Mouse (Mus musculus) cerebellum, postnatal 36 days (tissue): ENCODE data around the gene Rab5c.

Experiments used
- DNase-seq, 2 experiments: peaks; one replicate each; pipeline ENCODE4 v3.0.0; 2021 to 2022; ENCODE audit warnings: mixed read lengths in 2 of 2

Gene Rab5c

DNA sequence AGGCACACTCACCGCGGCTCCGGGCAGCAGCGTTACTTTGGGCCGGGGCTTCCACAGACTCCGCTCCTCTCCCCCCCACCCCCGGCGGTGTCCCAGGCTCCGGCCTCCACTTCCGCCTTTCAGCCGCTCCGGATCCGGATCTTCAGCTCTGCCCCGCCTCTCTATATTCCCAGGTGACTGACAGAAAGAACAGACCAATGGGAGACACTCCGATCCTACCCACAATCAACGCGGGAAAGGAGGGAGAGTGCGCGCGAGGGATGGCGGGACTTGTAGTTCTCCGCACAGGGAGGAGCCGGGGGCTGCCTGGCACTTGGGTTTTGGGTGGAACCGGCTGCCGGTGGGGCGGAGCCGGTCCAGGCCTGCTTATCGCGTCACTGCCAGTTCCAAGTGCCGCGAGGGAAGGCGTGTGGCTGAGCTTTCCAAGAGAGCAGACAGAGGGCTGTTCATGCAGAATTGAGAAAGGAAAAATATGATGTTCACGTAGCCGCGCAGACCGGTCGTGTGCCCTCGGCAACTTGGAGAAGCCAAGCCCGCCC lies at the start of gene Rab5c:
Gene Rab5c, minus strand, starts transcription at position 150 of the 539 bp plus-strand sequence.
- peak; percentile 97 to 98 for DNase-seq

DNA sequence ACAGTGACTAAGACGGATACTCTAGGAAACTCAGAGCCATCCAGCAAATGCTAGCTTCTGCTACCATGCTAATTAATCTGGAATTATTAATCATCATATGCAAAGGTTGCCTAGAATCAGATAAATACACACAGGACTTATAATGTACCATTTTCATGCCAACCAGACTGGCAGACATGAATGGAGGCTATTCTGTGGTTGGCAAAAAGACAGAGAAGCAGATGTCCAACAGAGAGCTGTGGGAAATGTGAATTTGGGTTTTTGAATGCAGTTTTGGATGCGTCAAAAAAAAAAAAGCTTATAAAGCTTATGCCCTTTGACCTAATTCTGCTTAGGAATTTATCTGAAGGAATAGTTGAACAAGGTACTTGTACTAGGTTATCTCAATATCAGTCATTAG lies 47.8 kb upstream of the Rab5c start:
- DNase-seq, result no peak

DNA sequence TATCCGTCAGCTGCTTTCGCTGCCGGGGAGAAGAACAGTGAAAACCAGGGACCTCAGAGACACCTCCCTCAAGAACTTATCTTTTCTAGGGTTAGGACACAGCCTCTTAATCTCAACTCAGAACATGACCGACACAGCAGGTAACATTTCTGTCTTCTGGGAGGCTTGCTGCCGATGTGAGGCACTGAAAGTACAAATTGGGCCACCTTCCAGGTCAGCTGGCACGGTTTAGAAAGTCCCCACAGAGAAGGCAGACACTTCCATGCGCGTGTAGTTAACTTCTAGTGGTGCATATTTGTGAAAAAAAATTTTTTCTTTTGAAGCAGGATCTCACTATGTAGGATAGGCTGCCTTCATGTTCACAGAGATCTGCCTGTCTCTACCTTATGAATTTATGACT lies 46.3 kb upstream of the Rab5c start:
- peak; percentile 50 to 51 for DNase-seq

GRCm38 (mm10) chr11:100782568-100782967 lies 44.6 kb upstream of the Rab5c start:
- DNase-seq, result no peak

GRCm38 (mm10) chr11:100781763-100782475 lies 43.9 kb upstream of the Rab5c start:
- DNase-seq, result no peak

- DNase-seq, result no peak
Observed at GRCm38 (mm10) chr11:100780247-100780646, 42.2 kb upstream of the Rab5c start.

DNA sequence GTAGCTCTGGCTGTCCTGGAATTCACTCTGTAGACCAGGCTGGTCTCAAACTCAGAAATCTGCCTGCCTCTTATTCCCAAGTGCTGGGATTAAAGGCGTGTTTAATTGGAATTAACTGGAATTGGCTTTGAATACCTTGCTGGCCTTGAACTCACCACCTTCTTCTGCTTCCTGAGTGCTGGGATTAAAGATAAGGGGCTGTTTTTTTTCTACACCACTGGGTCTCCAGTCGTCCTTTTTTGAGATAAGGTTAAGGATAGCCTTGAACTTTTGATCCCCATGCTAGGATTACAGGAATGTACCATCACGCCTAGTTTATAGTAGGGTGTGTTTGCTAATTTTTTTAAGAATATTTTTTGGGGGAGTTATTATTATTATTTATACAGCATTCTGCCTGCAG lies 40.1 kb upstream of the Rab5c start:
- DNase-seq, result no peak

- no peak for DNase-seq
Observed at GRCm38 (mm10) chr11:100775921-100776320, 37.9 kb upstream of the Rab5c start.

- no peak for DNase-seq
Observed at GRCm38 (mm10) chr11:100774261-100774660, 36.2 kb upstream of the Rab5c start.

GRCm38 (mm10) chr11:100770646-100771408 lies 32.8 kb upstream of the Rab5c start, which contains the start of gene Ghdc:
Ghdc (minus strand) TSS chr11:100770957.
- peak; percentile 74 to 75 for DNase-seq

DNA sequence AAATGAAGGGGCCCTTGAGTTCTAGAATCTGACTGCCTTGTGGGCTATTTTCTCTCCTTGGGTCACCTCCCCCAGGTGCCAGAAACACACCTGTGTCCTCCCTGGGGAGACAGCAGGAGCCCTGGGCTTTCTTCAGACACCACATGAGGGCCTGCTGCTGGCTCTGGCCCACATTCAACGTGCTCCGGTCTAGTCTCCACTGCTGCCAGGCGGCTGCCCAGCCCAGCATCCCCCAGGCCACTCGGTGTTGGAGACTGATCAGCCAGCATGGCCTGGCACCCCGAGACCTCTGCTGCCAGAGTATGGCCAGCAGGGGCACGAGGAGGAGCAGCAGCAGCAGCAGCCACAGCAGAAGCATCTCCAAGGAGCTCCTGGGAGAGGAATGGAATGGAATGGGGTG lies 32.0 kb upstream of the Rab5c start:
- DNase-seq, result no peak

DNA sequence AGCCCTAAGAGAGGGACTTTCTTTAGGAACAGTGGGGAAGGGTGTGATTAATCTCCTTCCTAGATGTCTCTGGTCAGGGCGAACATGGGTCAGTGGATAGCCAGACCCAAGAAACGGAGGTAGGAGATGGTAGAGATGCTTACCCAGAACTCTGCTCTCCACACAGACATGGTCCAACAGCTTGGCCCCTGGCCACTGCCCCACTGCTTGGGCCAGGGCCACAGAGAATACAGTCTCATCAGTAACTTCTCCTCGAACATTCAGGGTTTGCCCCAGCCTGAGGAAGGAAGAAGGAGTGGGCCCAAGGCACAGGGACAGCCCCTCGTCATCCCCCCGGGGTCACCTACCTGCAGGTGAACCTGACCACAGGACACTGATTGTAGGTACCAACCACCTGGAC lies 29.9 kb upstream of the Rab5c start:
- no peak for DNase-seq

DNA sequence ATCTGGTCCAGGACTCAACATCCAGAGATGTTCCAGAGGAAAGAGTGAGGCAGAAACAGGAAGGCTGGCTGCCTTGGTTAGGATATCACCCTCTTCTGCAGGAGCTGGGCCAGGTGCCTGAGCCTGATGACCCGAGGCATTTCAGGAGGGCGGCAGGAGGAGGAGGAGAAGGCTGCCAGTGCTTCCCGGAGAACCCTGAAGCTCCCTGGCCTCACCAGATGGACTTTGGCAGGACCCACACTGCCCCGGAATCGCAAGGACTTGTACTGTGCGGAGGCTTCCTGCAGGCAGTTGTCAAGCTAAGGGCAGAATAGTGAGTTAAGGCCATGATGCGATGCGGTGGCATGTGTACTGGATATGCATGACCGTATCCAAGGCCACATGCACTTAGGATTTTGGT lies 28.7 kb upstream of the Rab5c start:
- no peak for DNase-seq

DNA sequence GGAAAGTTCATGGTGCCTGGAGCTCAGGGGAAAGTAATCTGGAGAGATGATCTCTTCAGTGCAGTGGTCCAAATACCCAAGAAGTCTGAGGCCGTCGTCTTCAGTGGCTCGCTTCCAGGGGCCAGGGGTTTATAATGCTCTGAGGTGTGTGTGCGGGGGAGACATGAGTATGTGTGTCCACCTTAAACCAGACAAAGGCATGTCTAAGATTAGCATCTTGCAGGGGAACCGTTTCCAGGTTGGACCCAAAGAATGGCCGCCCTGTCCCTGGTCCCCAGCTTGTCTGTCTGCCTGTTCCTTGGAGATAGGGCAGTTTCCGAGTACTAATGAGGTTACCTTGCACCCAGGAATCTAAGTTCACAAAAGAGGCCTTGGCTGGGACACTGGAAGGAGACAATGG lies 24.8 kb upstream of the Rab5c start, which contains the start of gene Hcrt:
Gene Hcrt, minus strand, starts transcription at position 101 of the 400 bp plus-strand sequence.
- no peak for DNase-seq

GRCm38 (mm10) chr11:100761547-100762045 lies 23.6 kb upstream of the Rab5c start:
- peak; percentile 90 to 91 for DNase-seq

GRCm38 (mm10) chr11:100759611-100760233 lies 21.7 kb upstream of the Rab5c start, which contains the start of gene Kcnh4:
Kcnh4 (minus strand) TSS chr11:100759942.
- DNase-seq, result peak in 1 of 2 experiments; percentile 49

DNA sequence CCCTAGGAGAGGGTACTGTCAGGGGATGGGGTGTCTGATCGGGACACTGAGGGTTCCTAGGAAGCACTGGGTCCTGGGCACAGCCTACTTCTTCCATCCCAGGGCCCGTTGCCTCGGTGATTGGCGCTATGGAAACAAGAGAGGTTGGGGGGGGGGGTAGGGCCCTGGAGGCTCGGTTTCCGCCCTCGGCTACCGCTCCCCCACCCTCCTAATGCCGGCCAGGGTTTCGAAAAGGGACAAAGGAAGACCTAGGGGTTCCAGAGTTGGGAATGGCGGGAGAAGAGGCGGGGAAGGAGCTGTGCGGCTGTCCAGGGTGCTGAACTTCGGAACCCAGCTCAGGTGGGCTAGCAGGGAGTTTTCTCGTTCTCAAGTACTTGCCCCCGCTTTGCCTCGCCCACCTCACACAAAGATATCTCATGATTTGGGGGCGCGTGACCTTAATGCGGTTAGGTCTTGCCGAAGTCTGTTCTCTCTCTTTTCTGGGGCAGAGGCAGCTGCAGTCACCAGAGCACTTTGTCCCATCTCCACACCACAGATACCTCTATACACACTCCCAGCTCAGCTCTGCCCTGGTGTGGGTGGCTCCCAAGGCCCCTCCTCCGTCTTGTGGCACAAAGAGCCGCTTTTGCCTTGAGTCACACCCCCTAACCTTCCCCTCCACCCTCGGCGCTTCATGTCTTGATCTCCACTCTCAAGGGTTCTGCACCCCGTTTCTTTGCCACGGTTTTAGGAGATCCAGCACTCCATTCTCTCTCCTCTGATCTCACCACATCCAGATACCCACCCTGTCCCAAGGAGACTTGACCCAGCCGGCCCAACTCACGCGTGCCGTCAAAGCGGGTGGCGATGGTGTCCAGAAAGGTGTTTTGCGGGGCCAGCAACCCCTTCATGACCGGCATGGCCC lies 20.9 kb upstream of the Rab5c start:
- no peak for DNase-seq

DNA sequence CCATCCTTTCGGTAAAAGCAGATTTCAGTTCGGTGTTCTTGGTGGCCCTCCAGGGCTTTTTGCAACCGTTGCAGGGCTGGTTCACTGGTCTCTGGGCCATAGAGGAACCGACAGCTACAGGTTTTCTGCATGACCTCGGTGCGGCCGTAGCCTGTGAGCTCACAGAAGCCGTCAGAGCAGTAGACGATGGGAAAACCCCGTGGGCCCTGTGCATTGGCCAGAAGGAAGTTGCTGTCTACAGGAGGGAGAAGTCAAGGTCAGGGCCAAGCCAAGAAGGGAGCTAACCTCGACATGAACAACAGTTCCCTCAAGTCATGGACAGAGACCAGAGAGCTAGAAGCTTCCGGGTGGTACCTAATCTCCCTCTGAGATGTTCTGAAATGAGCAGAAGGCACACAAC lies 19.6 kb upstream of the Rab5c start:
- DNase-seq, result no peak

DNA sequence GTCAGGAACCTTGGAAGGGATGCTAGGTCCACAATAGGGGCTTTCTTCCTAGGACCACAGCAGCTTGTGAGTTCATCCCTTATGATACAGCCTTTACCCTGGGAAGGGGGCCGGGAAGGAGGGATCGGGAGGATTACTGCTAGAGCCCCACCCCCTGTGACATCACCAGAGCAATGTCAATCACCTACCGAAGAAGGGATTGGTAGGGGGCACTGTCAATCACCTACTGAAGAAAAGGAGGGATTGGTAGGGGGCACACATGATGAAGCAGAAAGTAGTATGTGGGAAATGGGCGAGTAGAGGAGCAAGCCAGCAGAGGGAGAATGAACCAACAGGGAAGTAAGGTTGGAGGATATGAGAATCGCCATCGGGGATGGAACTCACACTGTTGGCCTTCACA lies 18.5 kb upstream of the Rab5c start:
- no peak for DNase-seq

DNA sequence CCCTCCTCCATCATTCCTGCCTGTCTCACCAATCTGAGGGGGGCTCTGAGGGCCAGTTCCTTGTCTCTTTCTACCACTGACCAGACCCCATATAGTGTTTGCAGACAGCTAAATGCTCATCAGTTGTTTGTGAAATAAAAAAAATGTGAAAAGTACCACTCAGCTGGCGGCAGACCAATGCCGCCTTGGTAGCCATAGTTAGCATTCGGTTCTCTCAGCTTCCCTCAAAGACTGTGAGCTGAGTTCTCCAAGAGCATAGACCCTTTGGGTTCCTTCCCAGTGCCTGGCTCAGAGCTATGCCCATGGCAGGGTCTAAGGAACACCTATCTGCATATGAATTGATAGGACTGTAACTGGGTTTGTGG lies 16.7 kb upstream of the Rab5c start:
- no peak for DNase-seq

DNA sequence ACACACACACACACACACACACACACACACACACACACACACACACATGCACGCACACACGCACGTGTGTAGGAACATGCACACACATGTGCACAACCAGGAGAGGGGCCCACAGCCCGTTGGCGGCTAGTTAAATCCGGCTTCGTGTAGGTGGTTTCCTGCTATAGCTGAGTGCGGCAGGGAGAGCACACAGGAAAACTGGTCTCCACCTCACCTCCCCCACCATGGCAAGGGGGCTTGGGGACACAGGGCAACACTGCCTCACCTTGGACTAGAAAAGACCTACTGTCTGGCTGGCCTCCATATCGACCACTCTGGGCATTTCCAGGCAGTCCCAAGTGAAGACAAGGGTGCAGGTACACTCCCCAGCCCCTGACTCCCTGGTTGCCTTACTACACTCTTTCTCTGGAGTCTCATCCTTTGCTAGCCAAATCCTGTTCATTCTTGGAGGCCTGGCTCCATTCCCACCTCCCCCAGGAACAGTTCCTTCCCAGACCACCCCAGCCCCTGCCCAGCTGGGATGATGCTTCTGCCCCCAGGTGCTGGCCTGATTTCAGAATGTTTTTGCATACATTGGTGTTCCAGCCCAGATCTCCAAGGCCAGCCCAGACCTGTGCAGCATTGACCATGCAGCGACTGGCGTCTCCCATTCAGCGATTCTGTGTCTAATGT lies 16.1 kb upstream of the Rab5c start:
- no peak for DNase-seq

DNA sequence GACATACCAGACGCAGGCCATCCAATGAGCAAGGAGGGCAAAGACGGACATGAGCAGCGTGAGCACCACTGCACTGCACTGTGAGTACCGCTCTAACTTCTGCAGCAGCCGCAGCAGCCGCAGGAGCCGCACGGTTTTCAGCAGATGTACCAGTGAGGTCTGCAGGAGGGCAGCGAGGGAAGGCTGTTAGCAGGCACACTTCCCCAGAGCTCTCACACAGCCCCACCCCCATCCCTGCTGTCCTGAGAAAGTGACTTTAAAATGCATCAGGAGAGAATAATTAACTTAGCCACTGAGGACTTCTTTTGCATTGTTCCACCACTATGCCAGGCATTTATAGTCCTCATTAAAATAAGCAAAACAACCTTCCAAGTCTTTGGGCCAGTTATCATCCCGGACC lies 14.3 kb upstream of the Rab5c start:
- DNase-seq, result no peak
